Mouse (Mus musculus) hindbrain, postnatal 0 days (tissue): Measurements from ENCODE around the gene Rasip1. TPM values are rescaled to one million over a fixed set of nuclear protein-coding genes. Genes with fewer than 3 reads are reported as not detected.

Experiments used
- ATAC-seq: fragments of 200-750 bp; cut with Nextera tagmentation; 2 replicates; pipeline ENCODE4 v1.8.0; 2017; ENCODE audit warnings: mild to moderate bottlenecking, moderate TSS enrichment, moderate library complexity
- DNase-seq: peaks from one replicate; pipeline ENCODE4 v3.0.0-alpha.2; 2015; ENCODE audit warnings: low spot score
- H3K27ac ChIP-seq: fragments of 300-500 bp; sonication (generic); 2 replicates; pipeline ENCODE4 v1.5.1; 2014; ENCODE audit warnings: mild to moderate bottlenecking
- H3K27me3 ChIP-seq: fragments of 300-500 bp; sonication (generic); 2 replicates; pipeline ENCODE4 v1.6.1; 2014; ENCODE audit warnings: low read length, mixed read lengths; ENCODE audit not compliant: insufficient read depth
- H3K36me3 ChIP-seq: fragments of 300-500 bp; sonication (generic); 2 replicates; pipeline ENCODE4 v1.6.1; 2014; ENCODE audit warnings: low read length, mixed read lengths; ENCODE audit not compliant: insufficient read depth
- H3K4me1 ChIP-seq: fragments of 300-500 bp; sonication (generic); 2 replicates; pipeline ENCODE4 v1.6.1; 2014; ENCODE audit warnings: antibody characterized with exemption, low read length, mixed read lengths; ENCODE audit not compliant: insufficient read depth
- H3K4me2 ChIP-seq: fragments of 300-500 bp; sonication (generic); 2 replicates; pipeline ENCODE4 v1.6.1; 2014; ENCODE audit warnings: low read depth, mild to moderate bottlenecking, low read length, moderate library complexity, mixed read lengths
- H3K4me3 ChIP-seq: fragments of 300-500 bp; sonication (generic); 2 replicates; pipeline ENCODE4 v1.5.1; 2014; ENCODE audit warnings: low read length
- H3K9ac ChIP-seq: fragments of 300-500 bp; sonication (generic); replicated peaks from 2 replicates; pipeline ENCODE4 v1.6.1; 2014; ENCODE audit warnings: mild to moderate bottlenecking, low read length, moderate library complexity, mixed read lengths
- H3K9me3 ChIP-seq: fragments of 300-500 bp; sonication (generic); 2 replicates; pipeline ENCODE4 v1.6.1; 2016; ENCODE audit warnings: low read length, mixed read lengths
- CTCF ChIP-seq: IDR thresholded peaks from 2 replicates; pipeline ENCODE4 v1.5.1; 2016; ENCODE audit warnings: antibody characterized with exemption, control low read depth, low read depth
- WGBS: fragments of 180-500 bp; shearing (Covaris S2); extraction: QIAGEN DNeasy Blood & Tissue Kit; methylation state at CpG from one replicate; pipeline ENCODE4 v1.1.7; 2014; 5-methylcytosine and 5-hydroxymethylcytosine counted together
- polyA plus RNA-seq: library from polyadenylated mRNA; unstranded; fragments of >200 nt; fragmentation: Nextera tagmentation; extraction: Ambion mirVana; gene quantifications from 2 replicates; pipeline ENCODE4 v1.2.1, GENCODE M21; 2015
- total RNA-seq: library from RNA; depleted of rRNA; stranded (reverse); fragments of >200 nt; gene quantifications from 2 replicates; pipeline ENCODE4 v1.2.3, GENCODE M21; 2014

The Rasip1 gene
- total and polyA plus RNA-seq, 2 experiments from 2014 or later: 18.7 to 36.4 TPM

GRCm38 (mm10) chr7:45619592-45619991, 7.7 kb upstream of the Rasip1 start:
- ATAC-seq (no peak), DNase-seq (no peak)
- no peak for TF ChIP-seq CTCF
- H3K4me3 ChIP-seq: no peak overlapping the region
- H3K27me3 ChIP-seq: peaks cover 16% of the 10 kb centered on the region
- H3K36me3 ChIP-seq: no peaks in the 10 kb centered on the region
- no peaks in the 10 kb centered on the region for H3K9me3 ChIP-seq
- whole genome bisulfite sequencing: 87% methylated on average over 5 of the region's 5 CpGs
- H3K4me1 ChIP-seq: 0 out of 2 replicates have a peak, but pooled peaks cover 3% of the 10 kb centered on the region
- no peak overlapping the region for H3K27ac ChIP-seq
- no peak overlapping the region for H3K4me2 ChIP-seq
- H3K9ac ChIP-seq: no peak overlapping the region

DNA sequence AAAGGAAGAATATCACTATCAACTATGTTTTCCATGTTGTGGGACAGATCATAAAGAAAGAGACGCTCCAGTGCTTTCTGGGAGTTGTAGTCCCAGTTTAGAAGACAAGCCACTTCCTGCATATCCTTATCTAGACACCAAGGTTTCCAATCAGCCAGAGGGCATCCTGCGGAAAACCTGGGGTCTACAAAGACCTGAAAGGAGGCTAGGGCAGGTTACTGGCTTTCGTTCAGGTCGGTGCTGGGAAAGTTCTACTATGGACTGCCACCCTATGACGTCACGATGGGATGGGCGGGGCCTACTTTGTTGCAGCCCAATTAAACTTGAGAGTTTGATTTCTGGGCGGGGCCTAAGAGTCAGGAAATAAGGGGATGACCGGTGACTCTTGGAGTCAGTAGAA, 5.8 kb upstream of the Rasip1 start, which contains the start of gene Izumo1:
TSS of gene Izumo1 (plus strand) at position 369 of the 400 bp plus-strand sequence.
- Histone ChIP-seq H3K27ac (no peak within 1 kb of the TSS), H3K4me2 (no peak within 1 kb of the TSS), H3K27me3 (peaks cover 16% of the 10 kb centered on the region), H3K4me1 (0 out of 2 replicates have a peak, but pooled peaks cover 3% of the 10 kb centered on the region), H3K9me3 (no peaks in the 10 kb centered on the region), H3K9ac (no peak within 1 kb of the TSS), H3K36me3 (no peaks in the 10 kb centered on the region), H3K4me3 (no peak within 1 kb of the TSS)
- no peak for TF ChIP-seq CTCF
- WGBS: 26% methylated on average over 9 of the region's 9 CpGs
- no peak for DNase-seq
- ATAC-seq: no peak

DNA sequence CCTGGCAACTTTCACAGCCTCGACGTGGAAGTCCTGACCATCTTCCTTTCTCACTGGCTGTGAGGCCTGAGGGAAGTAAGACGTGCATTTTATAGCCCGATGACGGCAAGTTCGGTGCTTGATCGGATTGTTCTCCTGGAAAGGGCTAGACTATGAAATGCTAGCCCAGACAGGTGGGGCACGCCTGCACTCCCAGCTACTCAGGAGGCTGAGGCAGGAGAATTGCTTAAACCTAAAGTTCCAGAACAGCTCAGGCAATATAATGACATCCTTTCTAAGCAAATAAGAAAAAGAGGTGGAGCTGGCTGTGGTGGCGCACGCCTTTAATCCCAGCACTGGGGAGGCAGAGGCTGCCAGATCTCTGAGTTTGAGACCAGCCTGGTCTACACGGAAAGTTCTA, 3.8 kb upstream of the Rasip1 start:
- no peak overlapping the region for H3K4me2 ChIP-seq
- H3K9ac ChIP-seq: no peak overlapping the region
- peaks cover 7% of the 10 kb centered on the region for H3K27me3 ChIP-seq
- H3K4me3 ChIP-seq: no peak overlapping the region
- no peak for TF ChIP-seq CTCF
- H3K9me3 ChIP-seq: no peaks in the 10 kb centered on the region
- no peaks in the 10 kb centered on the region for H3K36me3 ChIP-seq
- H3K27ac ChIP-seq: no peak overlapping the region
- ATAC-seq (no peak), DNase-seq (no peak)
- WGBS: 92% methylated on average over 11 of the region's 11 CpGs
- peaks cover 4% of the 10 kb centered on the region; the same call in 1 of the 2 replicates for H3K4me1 ChIP-seq

GRCm38 (mm10) chr7:45624718-45625117, 2.6 kb upstream of the Rasip1 start:
- WGBS: 88% methylated on average over 3 of the region's 3 CpGs
- no peak for DNase-seq
- no peak overlapping the region for H3K9ac ChIP-seq
- H3K4me3 ChIP-seq: no peak overlapping the region
- H3K36me3 ChIP-seq: no peaks in the 10 kb centered on the region
- H3K27me3 ChIP-seq: no peaks in the 10 kb centered on the region
- no peaks in the 10 kb centered on the region for H3K9me3 ChIP-seq
- no peak overlapping the region for H3K4me2 ChIP-seq
- peaks cover 5% of the 10 kb centered on the region; the same call in 1 of the 2 replicates for H3K4me1 ChIP-seq
- ATAC-seq: no peak
- TF ChIP-seq CTCF: no peak
- H3K27ac ChIP-seq: no peak overlapping the region

GRCm38 (mm10) chr7:45625481-45625880, 1.8 kb upstream of the Rasip1 start:
- Histone ChIP-seq H3K36me3 (no peaks in the 10 kb centered on the region), H3K4me3 (no peak overlapping the region), H3K9me3 (no peaks in the 10 kb centered on the region), H3K27me3 (no peaks in the 10 kb centered on the region), H3K9ac (no peak overlapping the region), H3K27ac (no peak overlapping the region), H3K4me2 (no peak overlapping the region), H3K4me1 (peaks cover 5% of the 10 kb centered on the region; the same call in 1 of the 2 replicates)
- TF ChIP-seq CTCF: no peak
- DNase-seq: no peak
- ATAC-seq: no peak
- WGBS: 91% methylated on average over 8 of the region's 8 CpGs

GRCm38 (mm10) chr7:45626571-45627076, 664 bp upstream of the Rasip1 start:
- H3K27ac ChIP-seq: no peak overlapping the region
- no peak overlapping the region for H3K4me3 ChIP-seq
- no peak for DNase-seq
- no peak for TF ChIP-seq CTCF
- 91% methylated on average over 7 of the region's 7 CpGs for WGBS
- ATAC-seq: no peak
- no peak overlapping the region for H3K9ac ChIP-seq
- no peaks in the 10 kb centered on the region for H3K36me3 ChIP-seq
- H3K9me3 ChIP-seq: no peaks in the 10 kb centered on the region
- H3K4me2 ChIP-seq: no peak overlapping the region
- no peaks in the 10 kb centered on the region for H3K27me3 ChIP-seq
- H3K4me1 ChIP-seq: peaks cover 5% of the 10 kb centered on the region; the same call in 1 of the 2 replicates

- H3K36me3 ChIP-seq: no peaks in the 10 kb centered on the region
- WGBS: 1% methylated on average over 93 of the region's 105 CpGs
- peak overlapping the region; percentile 86 for H3K4me2 ChIP-seq
- H3K9me3 ChIP-seq: no peaks in the 10 kb centered on the region
- TF ChIP-seq CTCF: peak; percentile 45; the same call in 1 of the 2 replicates
- peak overlapping the region; percentile 86 for H3K27ac ChIP-seq
- DNase-seq (peak; percentile 95), ATAC-seq (peak; percentile 91)
- H3K27me3 ChIP-seq: no peaks in the 10 kb centered on the region
- H3K4me3 ChIP-seq: peak overlapping the region; percentile 53
- H3K9ac ChIP-seq: peak overlapping the region; percentile 81
- peaks cover 5% of the 10 kb centered on the region; the same call in 1 of the 2 replicates for H3K4me1 ChIP-seq
Measured at GRCm38 (mm10) chr7:45628364-45629294, 1.3 kb downstream of the Rasip1 start.
